Mouse (Mus musculus) megakaryocyte, embryonic 14.5 days (primary cell): ENCODE data around the gene Fgr.

Source experiments
- FLI1 ChIP-seq: IDR thresholded peaks from 2 replicates; pipeline ENCODE4 v1.6.1; 2012; ENCODE audit warnings: low read length, inconsistent platforms, mixed read lengths
- GATA1 ChIP-seq: IDR thresholded peaks from 3 replicates; pipeline ENCODE4 v1.6.1; 2012; ENCODE audit warnings: mixed read lengths, low read length, inconsistent platforms, borderline replicate concordance

GRCm38 (mm10) chr4:132973186-132973585 is 709 bp upstream of the Fgr start:
- TF ChIP-seq FLI1 (no peak), GATA1 (no peak)
